Mouse (Mus musculus): ENCODE data around the gene Edc4. TPM values are rescaled to one million over a fixed set of nuclear protein-coding genes. Genes with fewer than 3 reads are reported as not detected.

Gene Edc4
- polyA plus RNA-seq, 1 experiment from 2014 or later, result 39.0 TPM

DNA sequence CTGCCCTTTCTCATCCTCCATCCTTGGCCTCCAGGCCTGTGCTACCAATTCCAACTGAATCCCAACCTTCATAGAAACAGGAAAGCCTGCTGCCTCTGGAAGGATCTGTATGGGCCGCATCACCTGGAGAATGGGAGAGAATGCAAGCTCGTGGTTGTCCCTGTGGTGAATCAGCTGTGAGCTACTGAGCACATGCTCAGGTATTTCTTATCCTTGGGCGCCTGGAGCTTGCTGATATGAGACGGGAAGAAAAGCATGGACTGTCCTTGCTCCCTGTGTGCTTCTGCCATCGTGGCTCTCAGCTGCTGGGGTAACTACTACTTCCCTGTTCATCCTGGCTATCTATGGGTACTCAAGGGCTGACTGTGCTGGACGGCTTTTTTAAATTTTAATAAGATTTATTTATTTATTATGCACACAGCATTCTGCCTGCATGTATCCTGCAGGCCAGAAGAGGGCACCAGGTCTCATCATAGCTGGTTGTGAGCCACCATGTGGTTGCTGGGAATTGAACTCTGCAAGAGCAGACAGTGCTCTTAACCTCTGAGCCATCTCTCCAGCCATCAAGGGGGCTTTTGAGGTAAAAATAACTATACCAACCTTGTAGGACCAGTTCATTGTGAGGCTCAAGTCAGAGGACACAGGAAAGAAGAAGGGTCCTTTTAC, 14.2 kb upstream of the Edc4 start:
- peak; percentile 8 for DNase-seq (ENCODE audit: low spot score)

DNA sequence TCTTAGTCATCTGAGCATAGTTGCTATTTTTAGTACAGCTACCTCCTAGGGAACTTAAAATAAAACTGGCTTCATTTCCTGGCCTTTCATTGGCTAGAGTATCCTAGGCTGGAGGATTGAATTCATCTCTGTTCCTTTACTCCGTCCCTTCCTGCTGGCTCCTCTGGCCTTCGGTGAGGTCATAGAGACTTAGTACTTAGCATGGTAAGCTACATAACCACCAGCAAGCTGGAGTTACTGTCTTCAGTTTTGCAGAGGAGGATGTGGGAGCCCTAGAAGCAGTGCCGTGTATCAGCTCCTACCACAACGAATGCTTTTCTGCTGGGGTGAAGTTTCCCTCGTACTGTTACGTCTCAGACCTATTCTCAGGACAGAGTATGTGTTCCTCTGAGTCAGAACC, 6.4 kb upstream of the Edc4 start:
- no peak for DNase-seq (ENCODE audit: low spot score)

DNA sequence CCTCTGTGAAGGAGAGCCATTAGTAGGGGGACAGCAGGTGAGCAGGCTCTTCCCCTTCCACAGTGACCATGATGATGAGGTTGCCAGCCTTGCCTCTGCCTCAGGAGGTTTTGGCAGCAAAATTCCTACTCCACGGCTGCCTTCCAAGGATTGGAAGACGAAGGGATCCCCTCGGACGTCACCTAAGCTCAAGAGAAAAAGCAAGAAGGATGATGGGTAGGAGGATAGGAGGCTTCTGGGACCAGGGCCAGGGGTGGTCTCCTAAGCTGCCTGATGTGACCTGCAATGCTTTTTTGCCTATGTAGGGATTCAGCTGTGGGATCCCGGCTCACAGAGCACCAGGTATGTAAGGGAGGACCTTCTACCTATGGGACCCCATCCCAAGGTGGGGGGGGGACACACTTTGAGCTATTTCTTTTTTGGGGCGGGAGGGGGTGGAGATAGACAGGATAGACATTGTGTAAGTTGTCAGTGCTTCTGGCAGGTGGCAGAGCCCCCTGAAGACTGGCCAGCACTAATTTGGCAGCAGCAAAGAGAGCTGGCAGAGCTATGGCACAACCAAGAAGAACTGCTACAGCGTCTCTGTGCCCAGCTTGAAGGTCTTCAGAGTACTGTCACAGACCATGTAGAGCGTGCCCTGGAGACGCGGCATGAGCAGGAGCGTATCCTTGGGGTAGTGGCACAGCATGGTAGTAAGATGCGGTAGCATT, 9.2 kb downstream of the Edc4 start:
- DNase-seq (ENCODE audit: low spot score), result no peak

DNA sequence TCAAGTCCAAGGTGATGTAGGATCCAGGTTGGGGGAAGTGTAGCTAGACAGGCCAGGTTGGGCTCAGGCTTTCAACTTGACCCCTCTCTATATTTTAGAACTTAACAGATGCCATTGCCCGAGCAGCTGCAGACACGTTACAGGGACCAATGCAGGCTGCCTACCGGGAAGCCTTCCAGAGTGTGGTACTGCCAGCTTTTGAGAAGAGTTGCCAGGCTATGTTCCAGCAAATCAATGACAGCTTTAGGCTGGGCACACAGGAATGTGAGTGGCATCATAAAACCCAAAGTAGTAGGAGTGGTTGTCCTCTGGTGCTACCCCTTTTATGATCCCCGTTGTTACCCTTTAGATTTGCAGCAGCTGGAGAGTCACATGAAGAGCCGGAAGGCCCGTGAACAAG, 10.2 kb downstream of the Edc4 start:
- DNase-seq (ENCODE audit: low spot score), result no peak

DNA sequence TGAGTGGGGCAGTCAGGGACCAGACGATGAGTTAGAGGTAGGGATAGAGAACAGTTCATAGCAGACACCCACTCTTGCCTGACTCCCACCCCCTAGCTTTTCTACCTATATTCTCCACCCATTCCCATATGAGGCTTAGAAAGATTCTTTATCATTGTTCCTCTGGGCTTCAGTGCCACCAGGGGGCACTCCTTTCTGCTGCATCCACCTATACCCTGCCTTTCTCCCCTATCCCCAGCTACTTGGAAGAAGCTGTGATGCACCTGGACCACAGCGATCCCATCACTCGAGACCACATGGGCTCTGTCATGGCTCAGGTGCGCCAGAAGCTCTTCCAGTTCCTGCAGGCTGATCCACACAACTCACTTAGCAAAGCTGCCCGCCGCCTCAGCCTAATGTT, 11.8 kb downstream of the Edc4 start:
- peak; percentile 27 for DNase-seq (ENCODE audit: low spot score)

DNA sequence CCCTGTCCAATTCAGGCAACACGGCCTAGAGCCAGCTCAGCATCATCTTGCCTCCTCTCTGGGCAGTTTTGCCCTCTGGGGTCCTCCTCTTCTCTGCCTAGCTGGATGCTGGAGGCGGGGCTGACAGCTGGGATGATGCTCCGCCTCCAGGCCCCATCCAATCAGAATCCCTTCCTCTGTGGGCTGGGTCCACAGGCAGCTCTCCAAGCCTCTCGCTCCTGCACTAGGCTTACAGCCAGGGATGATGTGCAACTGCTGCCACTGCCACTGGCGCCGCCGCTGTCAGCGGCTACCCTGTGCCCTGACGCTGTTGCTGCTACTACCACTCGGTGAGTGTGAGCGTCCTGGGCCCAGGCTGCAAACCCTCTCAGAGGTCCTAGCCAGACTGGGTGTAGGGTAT, 12.7 kb downstream of the Edc4 start, which contains the start of gene Nrn1l:
TSS of gene Nrn1l (plus strand) at position 229 of the 400 bp plus-strand sequence.
- peak; percentile 31 for DNase-seq (ENCODE audit: low spot score)

DNA sequence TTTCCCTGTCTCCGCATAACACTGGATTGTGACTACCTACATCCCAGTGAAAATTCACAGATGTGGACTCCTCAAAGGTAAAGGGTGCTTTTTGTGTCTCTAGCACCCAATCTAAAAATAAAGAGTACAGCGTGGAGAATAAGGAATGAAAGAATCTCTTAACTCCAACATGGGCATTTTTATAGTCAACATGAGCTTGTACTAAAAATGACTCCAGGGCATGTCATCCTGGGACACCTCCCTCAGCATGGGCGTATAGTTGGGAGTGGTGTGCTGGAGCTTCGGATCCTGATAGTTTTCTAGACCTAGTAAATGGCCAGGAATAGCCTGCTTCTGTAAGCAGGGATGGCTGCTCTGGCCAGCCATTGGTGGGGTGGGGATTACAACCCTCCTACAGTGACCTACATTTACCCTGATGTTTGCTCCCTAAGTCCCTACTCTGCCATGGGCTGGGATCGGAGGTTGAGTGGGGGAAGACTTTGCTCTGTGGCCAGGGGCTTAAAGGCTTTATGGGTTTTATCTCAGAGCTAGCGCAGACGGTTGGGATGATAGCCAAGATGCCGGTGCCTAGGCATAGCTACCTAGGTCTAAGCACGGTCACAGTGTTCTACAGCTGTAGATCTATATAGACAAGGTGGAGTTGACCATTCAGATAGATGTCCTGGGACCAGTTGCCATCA, 17.3 kb downstream of the Edc4 start:
- DNase-seq (ENCODE audit: low spot score), result no peak

DNA sequence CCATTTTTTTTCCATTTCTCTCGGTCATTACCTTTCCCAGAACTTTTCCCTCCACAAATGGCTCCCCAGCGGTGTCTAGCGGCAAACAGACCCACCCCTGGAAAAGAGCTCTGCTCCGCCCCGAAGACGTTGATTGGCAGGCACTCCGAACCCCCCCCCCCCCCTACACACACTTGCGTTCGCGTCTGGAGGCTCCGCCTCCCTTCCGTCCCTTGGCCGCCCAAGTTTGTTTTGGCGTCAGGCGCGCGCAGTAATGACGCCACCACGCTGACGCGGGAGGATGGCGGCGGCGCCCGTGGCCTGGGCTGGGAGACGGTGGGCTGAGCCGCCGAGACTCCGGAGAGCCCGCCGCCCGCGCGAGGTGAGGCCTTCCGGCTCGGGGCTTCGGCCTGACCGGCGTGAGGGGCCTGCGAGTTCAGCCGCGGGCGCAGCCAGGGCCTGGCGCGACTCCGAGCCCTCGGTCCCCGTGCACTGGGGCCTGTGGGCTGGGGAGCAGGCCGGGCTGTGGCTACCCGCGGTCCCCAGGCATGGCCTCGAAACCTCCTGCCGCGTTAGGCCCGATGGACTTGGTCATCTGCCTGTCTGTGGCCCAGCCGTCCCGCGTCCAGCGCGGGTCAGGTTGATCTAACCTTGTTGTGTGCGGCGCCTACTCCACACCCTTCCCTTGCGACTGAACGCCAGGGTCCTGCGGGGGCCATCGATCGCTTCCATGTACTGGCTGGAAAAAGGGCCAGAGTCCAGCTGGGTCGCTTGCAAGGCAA, 19.7 kb downstream of the Edc4 start, which contains the start of gene Pskh1:
TSS of gene Pskh1 (plus strand) at position 262 of the 761 bp plus-strand sequence.
- peak; percentile 95 for DNase-seq (ENCODE audit: low spot score)

DNA sequence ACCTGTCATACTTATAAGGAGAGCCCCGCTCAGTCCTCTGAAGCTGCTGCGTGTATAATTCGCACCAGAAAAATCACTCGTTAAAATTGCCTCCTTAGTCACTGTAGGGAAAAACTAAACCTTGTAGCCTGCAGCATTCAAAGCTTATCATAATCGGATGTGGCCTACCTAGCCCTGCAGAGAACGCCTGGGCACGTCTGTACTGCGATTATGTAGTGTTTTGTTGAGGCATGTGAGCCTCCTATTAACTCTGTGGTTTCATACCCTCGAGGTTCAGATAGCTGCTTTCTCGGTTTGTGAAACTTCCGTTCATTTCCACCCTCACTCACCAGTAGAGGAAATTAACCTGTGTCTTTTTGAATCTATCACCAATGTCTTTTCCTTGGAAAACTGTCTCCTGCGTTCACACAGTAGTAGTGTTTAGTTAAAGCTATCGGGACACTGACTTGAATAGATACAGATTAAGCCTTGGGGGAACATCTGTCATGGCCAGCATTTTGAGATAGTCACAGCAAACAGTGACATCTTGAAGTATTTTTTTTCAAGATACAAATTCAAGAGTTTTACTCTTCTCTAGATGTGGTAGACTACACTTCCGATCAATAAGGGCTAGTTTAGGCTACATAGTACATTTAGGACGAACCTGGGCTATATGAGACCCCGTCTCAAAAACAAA, 20.4 kb downstream of the Edc4 start:
- peak; percentile 33 for DNase-seq (ENCODE audit: low spot score)

DNA sequence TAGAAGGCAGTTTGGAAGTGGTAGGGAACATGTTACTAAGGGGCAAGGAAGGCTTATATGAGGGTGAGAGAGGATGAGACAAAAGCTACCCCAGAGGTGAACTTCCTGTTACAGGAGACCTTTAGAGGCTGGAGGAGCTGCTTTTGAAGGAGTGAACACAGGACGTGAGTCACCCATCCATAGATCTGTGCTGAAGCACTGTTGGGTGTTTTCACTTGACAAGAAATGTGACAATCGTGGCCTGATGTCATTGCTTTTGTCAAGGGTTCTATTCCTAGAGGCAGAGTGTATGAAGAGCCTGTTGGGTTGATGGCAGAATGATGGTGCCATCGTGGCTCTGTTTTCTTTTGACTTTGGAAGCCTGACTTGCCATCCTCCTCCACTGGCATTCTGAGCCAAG, 38.7 kb downstream of the Edc4 start:
- no peak for DNase-seq (ENCODE audit: low spot score)

DNA sequence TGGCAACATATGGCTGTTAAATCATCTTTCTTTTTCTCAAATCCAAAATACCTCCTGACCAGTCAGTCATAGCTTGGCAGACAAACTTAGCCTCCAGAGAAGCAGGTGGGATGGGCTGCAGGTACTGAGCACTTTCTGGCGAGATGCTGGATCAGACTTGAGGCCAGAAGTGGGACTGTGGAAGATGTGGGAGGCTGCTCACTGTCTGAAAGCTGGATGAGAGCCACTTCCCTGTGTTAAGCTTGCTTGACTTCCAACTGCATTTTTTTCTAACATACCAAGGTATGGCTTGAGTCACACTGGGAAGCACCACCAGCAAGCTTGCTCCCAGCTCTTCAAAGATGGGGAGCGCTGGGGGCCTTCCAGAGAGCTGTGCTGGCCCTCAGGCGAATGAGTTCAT, 44.4 kb downstream of the Edc4 start:
- no peak for DNase-seq (ENCODE audit: low spot score)

DNA sequence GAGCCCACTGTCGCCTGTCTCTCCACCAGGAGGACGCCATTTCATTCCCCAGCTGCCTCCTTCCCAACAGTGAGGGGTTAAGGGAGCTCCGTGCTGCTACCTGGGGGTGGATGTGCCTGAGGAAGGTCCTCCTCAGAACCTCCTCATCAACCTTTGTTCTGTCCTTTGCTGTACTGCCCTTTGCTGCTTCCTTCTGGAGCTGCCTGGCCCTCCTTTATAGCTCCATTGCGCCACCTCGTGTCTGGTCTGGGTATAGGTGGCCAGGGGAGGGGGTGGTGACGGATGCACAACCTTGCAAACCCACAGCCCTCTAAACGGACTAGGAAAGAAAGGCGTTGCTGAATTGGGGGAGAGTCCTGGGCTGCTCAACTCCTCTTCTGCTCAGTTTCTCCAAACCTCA, 49.9 kb downstream of the Edc4 start:
- DNase-seq (ENCODE audit: low spot score), result peak; percentile 83

DNA sequence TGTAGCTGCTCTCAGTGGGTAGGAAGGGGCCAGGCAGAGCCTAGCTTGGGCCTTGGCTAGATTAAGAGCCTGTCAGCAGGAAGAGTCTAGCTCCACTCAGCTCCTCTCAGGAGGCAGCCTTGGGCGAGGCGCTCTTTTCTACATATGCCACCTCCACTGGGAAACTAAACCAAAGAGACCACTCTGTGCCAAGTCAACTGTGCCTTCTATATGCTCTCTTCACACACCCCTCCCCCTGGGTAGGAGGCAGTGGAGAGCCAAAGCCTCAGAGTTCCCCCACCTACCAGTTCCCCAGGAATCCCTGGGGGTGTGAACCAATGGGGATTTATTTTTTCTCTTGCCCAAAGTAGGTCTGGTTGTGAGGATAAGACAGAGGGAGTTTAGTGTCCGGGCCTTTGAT, 50.6 kb downstream of the Edc4 start:
- DNase-seq (ENCODE audit: low spot score), result no peak

DNA sequence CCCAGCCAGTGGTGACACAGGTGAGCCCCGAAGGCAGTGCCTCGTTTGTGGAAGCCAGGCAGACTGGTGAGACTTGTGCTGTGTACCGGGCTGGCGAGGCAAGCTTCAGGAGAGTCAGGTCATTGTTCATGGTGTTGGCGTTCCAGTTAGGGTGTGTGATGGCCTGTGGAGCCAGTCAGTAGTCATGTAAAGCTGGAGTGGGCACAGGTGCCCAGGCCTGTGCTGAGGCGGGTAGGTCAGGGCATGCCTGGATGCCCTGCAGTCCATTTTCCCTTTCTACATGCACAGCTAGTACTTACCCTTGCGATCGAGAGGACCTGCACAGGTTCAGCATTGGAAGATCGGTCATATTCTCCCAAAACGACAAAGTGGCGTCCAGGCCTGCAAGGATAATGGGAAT, 51.8 kb downstream of the Edc4 start:
- DNase-seq (ENCODE audit: low spot score), result no peak

DNA sequence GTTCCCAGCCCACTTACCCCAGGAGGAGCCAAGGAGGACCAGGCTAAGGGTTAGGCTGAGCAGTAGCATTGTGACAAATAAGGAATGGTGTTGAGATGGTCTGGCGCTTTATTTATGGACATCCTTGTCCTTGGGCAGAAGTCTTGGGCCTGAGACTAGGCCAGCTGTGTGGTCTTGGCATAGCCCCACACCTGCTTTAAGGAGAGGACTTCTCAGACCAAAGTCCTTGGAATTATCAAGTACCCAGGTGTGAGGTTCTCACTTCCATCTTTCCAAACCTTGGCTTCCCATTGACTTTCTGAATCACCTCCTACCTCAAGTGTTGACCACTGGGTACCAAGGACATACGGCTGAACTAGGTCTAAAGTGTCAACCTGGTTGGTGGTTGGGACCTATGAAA, 53.1 kb downstream of the Edc4 start, which contains the start of gene Ctrl:
TSS of gene Ctrl (minus strand) at position 101 of the 400 bp plus-strand sequence.
- DNase-seq (ENCODE audit: low spot score), result no peak

DNA sequence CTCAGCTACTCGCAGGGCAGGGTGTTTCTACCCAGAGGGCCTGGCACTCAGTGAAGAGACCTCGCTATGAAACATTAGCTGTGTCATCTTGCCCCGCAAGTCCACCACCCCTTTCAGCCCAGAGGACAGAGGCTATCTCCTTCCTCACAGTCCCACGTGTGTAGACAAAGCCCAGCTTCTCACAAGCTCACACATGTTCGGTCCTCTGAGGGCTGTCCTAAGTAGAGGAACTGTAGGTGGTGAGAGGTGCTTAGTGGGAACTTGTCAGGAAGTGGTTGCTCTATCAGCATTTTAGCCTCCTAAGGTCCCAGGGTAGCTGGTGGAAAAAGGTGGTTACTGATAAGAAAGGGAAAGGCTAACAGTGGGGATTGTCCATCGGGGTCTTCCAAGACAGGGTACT, 54.4 kb downstream of the Edc4 start:
- no peak for DNase-seq (ENCODE audit: low spot score)

DNA sequence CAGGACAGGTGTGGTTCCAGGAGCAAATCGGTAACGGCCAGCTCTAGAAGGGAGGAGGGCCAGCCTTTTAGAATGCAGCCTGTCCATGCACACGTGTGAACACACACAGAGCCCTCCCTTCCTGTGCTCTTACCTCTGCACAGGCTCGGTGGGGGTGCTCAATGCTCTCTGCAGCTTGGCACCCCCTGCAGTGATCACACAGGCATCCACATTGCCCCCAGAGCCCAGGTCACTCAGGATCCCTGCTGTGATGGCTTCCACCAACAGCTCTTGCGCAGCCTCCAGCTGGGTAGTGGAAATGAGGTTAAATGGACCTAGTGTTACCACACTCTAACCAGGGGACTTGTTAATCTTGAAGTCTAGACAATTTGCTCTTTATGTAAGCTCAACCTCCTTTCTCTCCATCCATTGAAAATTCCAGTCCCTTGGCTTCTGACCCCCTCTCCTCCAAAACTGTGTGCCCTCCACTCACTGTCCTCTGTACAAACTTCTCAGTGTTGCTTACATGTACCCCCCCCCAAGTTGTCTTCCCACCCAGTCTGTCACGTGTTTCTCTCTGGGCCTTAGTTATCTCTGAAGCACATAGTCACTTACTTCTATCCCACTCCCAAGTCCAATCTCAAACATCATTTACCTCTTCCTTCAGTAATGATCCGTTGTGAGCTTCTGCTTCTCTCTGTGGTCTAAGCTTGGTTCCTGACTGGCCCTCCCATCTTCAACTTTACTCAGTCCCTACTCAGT, 55.4 kb downstream of the Edc4 start:
- DNase-seq (ENCODE audit: low spot score), result no peak

DNA sequence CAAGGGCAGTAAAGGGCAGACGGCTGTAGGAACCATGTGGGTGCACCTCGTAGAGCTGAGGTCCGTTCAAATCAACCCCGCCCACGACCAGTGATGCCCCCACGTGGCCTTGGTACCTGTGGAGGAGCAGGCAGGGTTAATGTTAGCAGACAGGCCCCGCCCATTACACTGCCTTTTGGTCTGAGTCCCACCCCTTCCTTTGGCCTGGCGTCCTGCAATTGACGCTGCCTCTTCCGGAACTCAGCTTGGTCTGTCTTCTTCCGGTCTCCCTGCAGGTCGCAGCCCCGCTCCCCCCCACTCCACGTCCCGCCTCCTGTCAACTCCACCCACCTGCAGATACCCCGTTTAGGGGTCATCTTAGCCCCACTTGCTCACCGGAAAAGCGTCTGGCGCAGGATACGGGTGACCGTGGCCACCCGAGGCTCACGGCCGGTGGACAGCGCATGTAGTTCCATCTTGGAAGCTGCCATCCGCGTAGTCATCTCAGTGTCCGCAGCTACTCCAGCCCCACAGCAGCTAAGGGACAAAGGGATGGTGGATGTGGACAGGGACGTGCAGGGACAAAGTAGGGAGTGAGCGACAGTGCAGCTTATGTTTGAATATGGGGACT, 56.3 kb downstream of the Edc4 start:
- peak; percentile 62 for DNase-seq (ENCODE audit: low spot score)

DNA sequence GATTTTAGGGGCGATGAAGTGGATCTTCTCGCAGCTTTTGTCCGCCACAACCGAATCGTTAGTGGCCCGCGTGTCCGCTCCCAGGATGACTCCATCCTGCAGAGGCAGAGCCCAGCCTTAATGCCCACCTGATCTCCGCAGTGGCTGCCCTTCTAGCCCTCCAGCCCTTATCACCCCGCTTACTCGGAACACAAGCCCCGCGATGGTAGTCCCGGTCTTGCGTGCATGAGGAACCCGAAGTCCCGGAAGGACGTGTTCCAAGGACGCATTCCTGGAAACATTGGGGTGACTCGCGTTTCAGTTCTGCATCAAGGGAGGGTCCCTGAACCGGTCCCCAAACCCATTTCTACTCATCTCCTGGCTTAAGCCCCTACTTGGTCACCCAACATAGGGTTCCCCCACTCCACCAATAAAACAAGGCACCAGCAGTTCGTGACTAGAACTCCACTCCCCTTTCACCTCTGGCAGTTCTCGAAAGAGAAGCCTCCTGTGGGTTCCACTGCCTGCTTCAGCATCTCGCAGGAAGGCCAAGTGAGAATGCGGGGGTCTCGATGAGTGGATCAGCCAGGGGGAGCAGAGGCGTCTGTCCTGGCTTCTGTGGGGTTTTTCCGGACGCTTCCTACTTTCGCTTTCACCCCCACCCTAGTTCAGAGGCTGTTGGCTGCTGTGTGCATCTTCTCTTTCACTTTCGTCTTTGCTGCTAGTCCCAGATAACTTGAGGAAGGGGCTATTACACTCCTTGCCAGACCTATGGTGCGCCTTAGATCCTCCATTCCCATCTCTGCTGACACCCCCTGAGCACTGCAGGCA, 57.0 kb downstream of the Edc4 start:
- peak; percentile 72 for DNase-seq (ENCODE audit: low spot score)

All from thymus, postnatal 0 days (tissue).